Mouse (Mus musculus) limb, embryonic 11.5 days (tissue): ENCODE measurements around the gene Ush1g. TPM values are rescaled to one million over a fixed set of nuclear protein-coding genes. Genes with fewer than 3 reads are reported as not detected.

Experiments
- ATAC-seq: fragments of 200-750 bp; cut with Nextera tagmentation; 2 replicates; pipeline ENCODE4 v1.8.0; 2017; ENCODE audit warnings: low read depth; ENCODE audit not compliant: insufficient number of reproducible peaks, low FRiP score, low TSS enrichment
- DNase-seq: peaks from one replicate; pipeline ENCODE4 v3.0.0-alpha.2; 2015; ENCODE audit warnings: low spot score
- H3K27ac ChIP-seq: fragments of 300-500 bp; sonication (generic); replicated peaks from 2 replicates; pipeline ENCODE4 v1.5.1; 2014; ENCODE audit warnings: low read depth, mild to moderate bottlenecking, low read length
- H3K27me3 ChIP-seq: fragments of 300-500 bp; sonication (generic); 2 replicates; pipeline ENCODE4 v1.6.1; 2014; ENCODE audit warnings: mild to moderate bottlenecking, low read length, mixed read lengths; ENCODE audit not compliant: control insufficient read depth, insufficient read depth
- H3K36me3 ChIP-seq: fragments of 300-500 bp; sonication (generic); 2 replicates; pipeline ENCODE4 v1.6.1; 2014; ENCODE audit warnings: mild to moderate bottlenecking, low read length, moderate library complexity, mixed read lengths; ENCODE audit not compliant: control insufficient read depth, insufficient read depth
- H3K4me1 ChIP-seq: fragments of 300-500 bp; sonication (generic); 2 replicates; pipeline ENCODE4 v1.6.1; 2014; ENCODE audit warnings: low read length, mixed read lengths; ENCODE audit not compliant: control insufficient read depth, insufficient read depth
- H3K4me2 ChIP-seq: fragments of 300-500 bp; sonication (generic); 2 replicates; pipeline ENCODE4 v1.6.1; 2014; ENCODE audit warnings: low read depth, mild to moderate bottlenecking, moderate library complexity; ENCODE audit not compliant: severe bottlenecking
- H3K4me3 ChIP-seq: fragments of 300-500 bp; sonication (generic); 2 replicates; pipeline ENCODE4 v1.5.1; 2014; ENCODE audit warnings: low read depth, low read length
- H3K9ac ChIP-seq: fragments of 300-500 bp; sonication (generic); 2 replicates; pipeline ENCODE4 v1.6.1; 2014; ENCODE audit warnings: mild to moderate bottlenecking, low read length
- H3K9me3 ChIP-seq: fragments of 300-500 bp; sonication (generic); 2 replicates; pipeline ENCODE4 v1.6.1; 2016; ENCODE audit warnings: low read length; ENCODE audit not compliant: control insufficient read depth
- WGBS: fragments of 180-500 bp; shearing (Covaris S2); extraction: QIAGEN DNeasy Blood & Tissue Kit; methylation state at CpG from one replicate; pipeline ENCODE4 v1.1.7; 2014; 5-methylcytosine and 5-hydroxymethylcytosine counted together
- polyA plus RNA-seq: library from polyadenylated mRNA; unstranded; fragments of >200 nt; fragmentation: Nextera tagmentation; extraction: Ambion mirVana; gene quantifications from 2 replicates; pipeline ENCODE4 v1.2.1, GENCODE M21; 2014

Gene Ush1g
- polyA plus RNA-seq, 1 experiment from 2014 or later = not detected

GRCm38 (mm10) chr11:115267958-115268357 lies 53.9 kb downstream of the Ush1g start:
- no peak for DNase-seq
- H3K9ac ChIP-seq = no peak overlapping the region
- H3K4me3 ChIP-seq = no peak overlapping the region
- H3K36me3 ChIP-seq = 0 out of 2 replicates have a peak, but pooled peaks cover 2% of the 10 kb centered on the region
- H3K27me3 ChIP-seq = peaks cover 52% of the 10 kb centered on the region
- 67% methylated on average over 11 of the region's 11 CpGs for WGBS
- no peaks in the 10 kb centered on the region for H3K9me3 ChIP-seq
- ATAC-seq = no peak
- peaks cover 2% of the 10 kb centered on the region; the same call in 1 of the 2 replicates for H3K4me1 ChIP-seq
- no peak overlapping the region for H3K27ac ChIP-seq
- H3K4me2 ChIP-seq = no peak overlapping the region

DNA sequence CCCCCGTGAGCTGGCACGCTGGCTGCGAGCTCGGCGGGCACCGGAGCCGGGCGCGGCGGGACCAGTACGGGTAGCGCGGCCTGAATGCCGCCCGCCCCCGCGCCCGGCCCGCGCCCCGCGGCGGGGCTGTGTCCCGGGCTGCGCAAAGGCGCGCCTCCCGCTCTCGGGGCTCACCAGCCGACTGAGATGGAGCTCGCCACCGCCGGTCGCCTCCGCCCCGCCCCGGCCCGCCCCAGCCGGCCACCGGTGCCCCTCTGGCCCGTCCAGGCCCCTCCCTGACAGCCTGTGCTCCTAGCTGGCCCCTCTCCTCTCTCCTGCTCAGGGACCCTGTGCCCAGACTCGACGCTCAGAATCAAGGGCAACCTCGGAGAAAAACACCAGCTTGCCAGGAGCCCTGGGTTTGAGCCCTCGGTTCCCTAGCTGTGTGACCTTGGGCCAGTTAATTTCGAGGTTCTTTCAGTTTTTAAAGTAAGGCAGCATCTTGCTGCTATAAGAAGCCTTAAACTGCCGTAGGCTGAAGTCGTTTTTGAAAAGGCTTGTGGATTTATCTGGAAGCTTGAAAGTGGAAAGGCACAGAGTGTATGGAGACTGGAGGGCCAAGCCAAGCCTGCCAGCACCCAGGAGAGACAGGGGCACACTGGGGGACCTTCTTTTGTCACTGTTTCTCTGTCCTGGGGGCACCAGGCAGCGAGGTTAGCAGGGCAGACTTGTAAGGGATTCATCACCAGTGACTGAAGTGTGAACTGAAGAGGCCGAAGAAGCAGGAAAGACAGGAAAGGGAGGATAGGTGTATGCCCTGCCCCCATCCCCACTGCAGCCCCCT lies 54.6 kb downstream of the Ush1g start, which contains the start of gene Grin2c:
Gene Grin2c, minus strand, starts transcription at position 183 of the 823 bp plus-strand sequence.
- H3K9me3 ChIP-seq = no peaks in the 10 kb centered on the region
- peaks cover 2% of the 10 kb centered on the region; the same call in 1 of the 2 replicates for H3K4me1 ChIP-seq
- peak within 1 kb of the TSS; percentile 69 for H3K4me2 ChIP-seq
- 0 out of 2 replicates have a peak, but pooled peaks cover 2% of the 10 kb centered on the region for H3K36me3 ChIP-seq
- no peak for DNase-seq
- 0 out of 2 replicates have a peak within 1 kb of the TSS, but pooled peaks have one; percentile 30 for H3K9ac ChIP-seq
- H3K27me3 ChIP-seq = peaks cover 58% of the 10 kb centered on the region
- no peak within 1 kb of the TSS for H3K27ac ChIP-seq
- WGBS = 7% methylated on average over 29 of the region's 50 CpGs
- ATAC-seq = no peak
- H3K4me3 ChIP-seq = peak within 1 kb of the TSS; percentile 26

- ATAC-seq (no peak), DNase-seq (peak; percentile 53)
- Histone ChIP-seq H3K4me1 (peaks cover 2% of the 10 kb centered on the region; the same call in 1 of the 2 replicates), H3K4me3 (peak overlapping the region; percentile 26), H3K27ac (no peak overlapping the region), H3K9ac (no peak overlapping the region), H3K36me3 (0 out of 2 replicates have a peak, but pooled peaks cover 2% of the 10 kb centered on the region), H3K4me2 (peak overlapping the region; percentile 69), H3K27me3 (peaks cover 66% of the 10 kb centered on the region), H3K9me3 (no peaks in the 10 kb centered on the region)
- 1% methylated on average over 22 of the region's 22 CpGs for WGBS
Observed at GRCm38 (mm10) chr11:115266400-115266778, 55.5 kb downstream of the Ush1g start.

DNA sequence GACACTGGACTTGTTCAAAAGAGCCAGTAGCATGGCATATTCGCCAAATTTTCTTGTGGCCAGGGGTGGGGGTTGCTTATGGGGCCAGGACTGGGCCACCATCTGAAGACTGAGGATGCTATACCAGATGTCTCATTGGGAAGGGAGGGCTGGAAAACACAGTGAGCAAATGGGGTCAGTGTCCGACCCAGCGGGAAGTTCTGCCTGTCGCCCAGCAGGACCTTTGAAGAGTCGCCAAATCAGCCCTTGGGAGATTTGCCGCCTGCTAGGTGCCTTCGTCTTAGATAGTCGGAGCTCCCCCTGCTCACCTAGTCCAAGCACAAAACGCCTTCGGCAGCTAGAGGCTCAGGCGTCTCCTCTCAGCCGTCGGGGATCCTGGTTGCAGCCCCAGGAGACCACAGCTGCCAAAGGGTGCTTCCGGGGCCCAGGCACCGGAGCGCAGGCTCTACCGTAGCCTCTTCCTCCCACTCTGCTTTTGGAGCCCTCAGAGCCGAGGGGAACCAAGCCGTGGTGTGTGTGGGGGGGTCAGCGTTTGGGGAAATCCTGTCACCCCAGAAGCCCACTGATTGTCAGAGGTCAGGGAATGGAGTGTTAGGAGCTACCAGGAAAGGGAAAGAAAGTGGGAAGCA lies 56.0 kb downstream of the Ush1g start:
- H3K4me1 ChIP-seq = peaks cover 2% of the 10 kb centered on the region; the same call in 1 of the 2 replicates
- 3% methylated on average over 20 of the region's 20 CpGs for WGBS
- H3K27ac ChIP-seq = no peak overlapping the region
- H3K27me3 ChIP-seq = peaks cover 66% of the 10 kb centered on the region
- no peak for DNase-seq
- ATAC-seq = no peak
- H3K9me3 ChIP-seq = no peaks in the 10 kb centered on the region
- peak overlapping the region; percentile 69 for H3K4me2 ChIP-seq
- H3K36me3 ChIP-seq = 0 out of 2 replicates have a peak, but pooled peaks cover 2% of the 10 kb centered on the region
- no peak overlapping the region for H3K9ac ChIP-seq
- no peak overlapping the region for H3K4me3 ChIP-seq

Other genes starting within 250 kb of the Ush1g start
- 1.1 and 1.2 TPM in 2 replicates for gene Rab37, start 230.6 kb downstream of the Ush1g start, polyA plus RNA-seq
- gene Cd300lf, start 188.0 kb downstream of the Ush1g start, polyA plus RNA-seq = 0.19 TPM in 1 of 2 replicates, not detected in the other
- gene Slc9a3r1, start 158.7 kb downstream of the Ush1g start, polyA plus RNA-seq = 24.9 and 29.5 TPM in 2 replicates
- 7.7 and 9.8 TPM in 2 replicates for gene Tmem104, start 134.6 kb downstream of the Ush1g start, polyA plus RNA-seq
- gene Nat9, start 134.2 kb downstream of the Ush1g start, polyA plus RNA-seq = 17.1 and 21.0 TPM in 2 replicates
- 0.04 and 0.06 TPM in 2 replicates for gene Grin2c, start 54.8 kb downstream of the Ush1g start, polyA plus RNA-seq
- gene Fdxr, start 45.0 kb downstream of the Ush1g start, polyA plus RNA-seq = 10.2 and 15.6 TPM in 2 replicates
- 0.04 and 0.11 TPM in 2 replicates for gene Fads6, start 24.4 kb downstream of the Ush1g start, polyA plus RNA-seq
- gene Otop2, start 14.9 kb downstream of the Ush1g start, polyA plus RNA-seq = not detected in 2 replicates
- gene Otop3, start 12.7 kb upstream of the Ush1g start, polyA plus RNA-seq = not detected in 2 replicates
- 1.6 and 2.5 TPM in 2 replicates for gene Hid1, start 45.7 kb upstream of the Ush1g start, polyA plus RNA-seq
- gene Cdr2l, start 59.9 kb upstream of the Ush1g start, polyA plus RNA-seq = 14.6 and 15.1 TPM in 2 replicates
- gene Mrpl58, start 81.7 kb upstream of the Ush1g start, polyA plus RNA-seq = 187 and 197 TPM in 2 replicates
- gene Atp5h, start 97.9 kb upstream of the Ush1g start, polyA plus RNA-seq = 943 and 945 TPM in 2 replicates
- gene Kctd2, start 98.1 kb upstream of the Ush1g start, polyA plus RNA-seq = 17.6 and 23.5 TPM in 2 replicates
- 0.21 TPM in 1 of 2 replicates, not detected in the other for gene Trim80, start 118.5 kb upstream of the Ush1g start, polyA plus RNA-seq
- 0.09 and 0.26 TPM in 2 replicates for gene Slc16a5, start 140.4 kb upstream of the Ush1g start, polyA plus RNA-seq
- 7.7 and 8.8 TPM in 2 replicates for gene Armc7, start 153.6 kb upstream of the Ush1g start, polyA plus RNA-seq
- 58.2 and 60.9 TPM in 2 replicates for gene Nt5c, start 169.8 kb upstream of the Ush1g start, polyA plus RNA-seq
- 526 and 537 TPM in 2 replicates for gene Jpt1, start 192.3 kb upstream of the Ush1g start, polyA plus RNA-seq
- 1,466 and 1,467 TPM in 2 replicates for gene Sumo2, start 214.2 kb upstream of the Ush1g start, polyA plus RNA-seq
- 213 and 220 TPM in 2 replicates for gene Nup85, start 242.4 kb upstream of the Ush1g start, polyA plus RNA-seq